Mouse (Mus musculus) ES-E14 (cell line): ENCODE measurements at regions not wholly inside any gene's neighbourhood (a gene's known extent, or its start where the extent isn't known, plus 50 kb on each side); places are given as distances from the start of the nearest gene placed in this dataset.

Source experiments
- CHD2 ChIP-seq: IDR thresholded peaks from 2 replicates; pipeline ENCODE4 v1.6.1; 2014; ENCODE audit warnings: mild to moderate bottlenecking, low read depth, low read length, inconsistent platforms
- ZC3H11A ChIP-seq: IDR thresholded peaks from 2 replicates; pipeline ENCODE4 v1.6.1; 2012; ENCODE audit warnings: low read depth, mild to moderate bottlenecking, inconsistent platforms, low read length, borderline replicate concordance
- ZNF384 ChIP-seq: IDR thresholded peaks from 2 replicates; pipeline ENCODE4 v1.6.1; 2012; ENCODE audit warnings: low read depth, low read length, inconsistent platforms

DNA sequence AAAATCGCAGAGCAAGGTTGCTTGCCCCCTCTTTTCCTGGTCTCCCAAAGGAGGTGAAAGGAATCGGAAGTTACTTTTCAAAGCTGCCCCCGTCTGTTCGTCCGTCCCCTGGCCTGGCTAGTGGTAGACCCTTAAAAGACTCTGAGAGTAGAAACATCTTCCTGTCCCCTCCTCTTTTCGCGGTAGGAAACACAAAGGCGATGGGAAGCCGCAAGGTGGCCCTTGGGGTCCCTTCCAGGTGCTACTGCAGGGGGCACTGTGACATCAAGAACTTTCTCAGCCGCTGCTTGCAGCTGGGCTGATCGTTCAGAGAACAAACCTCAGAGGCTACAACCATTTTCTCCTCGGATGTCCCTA lies 316.8 kb downstream of the Med13l start:
- TF ChIP-seq CHD2 (no peak), ZNF384 (no peak), ZC3H11A (peak; percentile 65; the same call in 1 of the 2 replicates)
